Mouse (Mus musculus): ENCODE measurements around the gene Gpr132. TPM values are rescaled to one million over a fixed set of nuclear protein-coding genes. Genes with fewer than 3 reads are reported as not detected.

The Gpr132 gene
- polyA plus RNA-seq, 1 experiment = 1.2 TPM

- Histone ChIP-seq H3K36me3 (replicated peaks; ENCODE audit: low read length) (no peaks in the 10 kb centered on the region), H3K4me1 (peaks cover 4% of the 10 kb centered on the region; the same call in 1 of the 2 replicates), H3K9me3 (peaks cover 24% of the 10 kb centered on the region), H3K27me3 (replicated peaks) (peaks cover 14% of the 10 kb centered on the region), H3K4me3 (replicated peaks) (peak overlapping the region; percentile 12)
- TF ChIP-seq GATA1 (IDR thresholded peaks at IDR 0.05; ENCODE audit: borderline replicate concordance, low read length) = no peak
- TF ChIP-seq FLI1 (IDR thresholded peaks at IDR 0.05; ENCODE audit: low read length) = no peak
Measured at GRCm38 (mm10) chr12:112840209-112841086, 27.6 kb downstream of the Gpr132 start.

DNA sequence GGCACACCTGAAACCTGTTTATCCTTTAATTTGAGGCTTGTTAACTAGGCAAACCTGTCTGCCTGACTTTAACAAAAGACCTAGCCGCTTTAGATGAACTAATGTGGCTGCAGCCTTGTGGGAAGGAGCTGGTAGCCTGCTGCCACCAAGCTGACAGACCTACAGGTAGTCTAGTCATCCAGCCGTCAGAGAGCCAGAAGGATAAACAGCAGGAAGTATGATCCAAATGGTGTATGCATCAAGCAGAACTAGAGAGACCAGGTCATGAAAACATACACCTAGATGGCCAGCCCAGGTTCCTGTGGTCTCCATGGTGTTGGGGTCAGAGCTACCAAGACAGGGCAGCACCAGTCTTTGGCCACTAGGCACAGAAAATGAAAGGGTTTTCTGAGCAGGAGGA lies 33.0 kb downstream of the Gpr132 start:
- no peak overlapping the region for H3K4me3 ChIP-seq (replicated peaks)
- TF ChIP-seq FLI1 (IDR thresholded peaks at IDR 0.05; ENCODE audit: low read length) (no peak), GATA1 (IDR thresholded peaks at IDR 0.05; ENCODE audit: borderline replicate concordance, low read length) (no peak)
- H3K4me1 ChIP-seq = peaks cover 22% of the 10 kb centered on the region
- H3K36me3 ChIP-seq (replicated peaks; ENCODE audit: low read length) = peaks cover 7% of the 10 kb centered on the region
- peaks cover 8% of the 10 kb centered on the region for H3K27me3 ChIP-seq (replicated peaks)
- peaks cover 14% of the 10 kb centered on the region for H3K9me3 ChIP-seq

DNA sequence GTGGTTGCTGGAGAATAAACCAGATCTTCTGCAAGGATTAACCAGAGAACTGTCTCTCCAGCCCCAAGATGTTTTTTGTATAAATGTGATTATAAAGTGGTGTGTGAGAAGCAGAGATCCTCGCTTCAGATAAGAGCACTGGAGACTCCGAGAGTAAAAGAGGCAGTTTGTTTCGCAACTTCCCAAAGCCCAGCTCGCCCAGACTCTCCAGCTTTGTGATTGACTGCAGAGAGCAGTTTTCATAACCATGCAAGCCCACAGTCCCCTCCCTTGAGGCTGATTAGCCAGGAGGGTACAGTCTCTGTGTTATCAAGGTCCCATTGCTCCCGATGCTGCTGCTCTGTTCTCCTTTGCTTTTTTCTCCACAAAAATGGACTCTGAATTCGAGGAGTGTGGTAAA lies 34.5 kb downstream of the Gpr132 start:
- H3K4me3 ChIP-seq (replicated peaks) = peak overlapping the region; percentile 83
- peaks cover 7% of the 10 kb centered on the region for H3K36me3 ChIP-seq (replicated peaks; ENCODE audit: low read length)
- peaks cover 6% of the 10 kb centered on the region for H3K27me3 ChIP-seq (replicated peaks)
- no peak for TF ChIP-seq FLI1 (IDR thresholded peaks at IDR 0.05; ENCODE audit: low read length)
- TF ChIP-seq GATA1 (IDR thresholded peaks at IDR 0.05; ENCODE audit: borderline replicate concordance, low read length) = no peak; the same call in 2 of the 3 replicates
- H3K9me3 ChIP-seq = no peaks in the 10 kb centered on the region
- H3K4me1 ChIP-seq = peaks cover 25% of the 10 kb centered on the region

- Histone ChIP-seq H3K4me1 (peaks cover 35% of the 10 kb centered on the region), H3K9me3 (no peaks in the 10 kb centered on the region), H3K36me3 (replicated peaks; ENCODE audit: low read length) (peaks cover 12% of the 10 kb centered on the region), H3K27me3 (replicated peaks) (peaks cover 3% of the 10 kb centered on the region), H3K4me3 (replicated peaks) (no peak overlapping the region)
- no peak for TF ChIP-seq GATA1 (IDR thresholded peaks at IDR 0.05; ENCODE audit: borderline replicate concordance, low read length)
Measured at GRCm38 (mm10) chr12:112832411-112832810, 35.6 kb downstream of the Gpr132 start.

- peaks cover 53% of the 10 kb centered on the region for H3K4me1 ChIP-seq
- H3K4me3 ChIP-seq (replicated peaks) = peak overlapping the region; percentile 98
Measured at GRCm38 (mm10) chr12:112830570-112830969, 37.5 kb downstream of the Gpr132 start.

GRCm38 (mm10) chr12:112830141-112830540 lies 37.9 kb downstream of the Gpr132 start:
- Histone ChIP-seq H3K36me3 (replicated peaks; ENCODE audit: low read length) (peaks cover 31% of the 10 kb centered on the region), H3K4me1 (peaks cover 57% of the 10 kb centered on the region), H3K9me3 (no peaks in the 10 kb centered on the region), H3K27me3 (replicated peaks) (peaks cover 3% of the 10 kb centered on the region), H3K4me3 (replicated peaks) (peak overlapping the region; percentile 98)
- no peak for TF ChIP-seq GATA1 (IDR thresholded peaks at IDR 0.05; ENCODE audit: borderline replicate concordance, low read length)
- TF ChIP-seq FLI1 (IDR thresholded peaks at IDR 0.05; ENCODE audit: low read length) = no peak

More at GRCm38 (mm10) chr12:112830570-112830969, 37.5 kb downstream of the Gpr132 start:
- Histone ChIP-seq H3K27me3 (replicated peaks) (peaks cover 3% of the 10 kb centered on the region), H3K9me3 (no peaks in the 10 kb centered on the region), H3K36me3 (replicated peaks; ENCODE audit: low read length) (peaks cover 29% of the 10 kb centered on the region)
- no peak for TF ChIP-seq GATA1 (IDR thresholded peaks at IDR 0.05; ENCODE audit: borderline replicate concordance, low read length)
- no peak for TF ChIP-seq FLI1 (IDR thresholded peaks at IDR 0.05; ENCODE audit: low read length)

GRCm38 (mm10) chr12:112829244-112829864 lies 38.7 kb downstream of the Gpr132 start, which contains the start of gene Cdca4:
Gene Cdca4, minus strand, starts transcription at chr12:112829423.
- no peaks in the 10 kb centered on the region for H3K27me3 ChIP-seq (replicated peaks)
- H3K4me1 ChIP-seq = peaks cover 62% of the 10 kb centered on the region
- no peaks in the 10 kb centered on the region for H3K9me3 ChIP-seq
- TF ChIP-seq GATA1 (IDR thresholded peaks at IDR 0.05; ENCODE audit: borderline replicate concordance, low read length) (no peak), FLI1 (IDR thresholded peaks at IDR 0.05; ENCODE audit: low read length) (no peak)
- peak within 1 kb of the TSS; percentile 98 for H3K4me3 ChIP-seq (replicated peaks)
- peaks cover 39% of the 10 kb centered on the region for H3K36me3 ChIP-seq (replicated peaks; ENCODE audit: low read length)

GRCm38 (mm10) chr12:112828501-112829243 lies 39.4 kb downstream of the Gpr132 start:
- Histone ChIP-seq H3K4me1 (peaks cover 67% of the 10 kb centered on the region), H3K27me3 (replicated peaks) (no peaks in the 10 kb centered on the region), H3K36me3 (replicated peaks; ENCODE audit: low read length) (peaks cover 45% of the 10 kb centered on the region), H3K9me3 (no peaks in the 10 kb centered on the region), H3K4me3 (replicated peaks) (peak overlapping the region; percentile 98)
- no peak for TF ChIP-seq GATA1 (IDR thresholded peaks at IDR 0.05; ENCODE audit: borderline replicate concordance, low read length)

- peaks cover 61% of the 10 kb centered on the region for H3K36me3 ChIP-seq (replicated peaks; ENCODE audit: low read length)
- no peak for TF ChIP-seq FLI1 (IDR thresholded peaks at IDR 0.05; ENCODE audit: low read length)
- no peak for TF ChIP-seq GATA1 (IDR thresholded peaks at IDR 0.05; ENCODE audit: borderline replicate concordance, low read length)
- H3K27me3 ChIP-seq (replicated peaks) = no peaks in the 10 kb centered on the region
- peaks cover 83% of the 10 kb centered on the region for H3K4me1 ChIP-seq
- H3K4me3 ChIP-seq (replicated peaks) = peak overlapping the region; percentile 47
- H3K9me3 ChIP-seq = no peaks in the 10 kb centered on the region
Measured at GRCm38 (mm10) chr12:112825901-112826300, 42.1 kb downstream of the Gpr132 start.
